Mouse (Mus musculus) v-Abl transformed pro-B cells (cell line): ENCODE results near the gene 9130008F23Rik.

Experiments
- in situ Hi-C, 2 experiments: fragments of 400-800 bp; cut with MboI; formaldehyde crosslinking; loops; one replicate each; pipeline ENCODE4 v1.15.1; 2025; ENCODE audit not compliant: unreplicated experiment in 2 of 2

The 9130008F23Rik gene

GRCm38 (mm10) chr17:40879924-40880691 is at the start of gene 9130008F23Rik:
TSS of gene 9130008F23Rik (minus strand) at chr17:40880559.
- in situ Hi-C loops: no loop called here

DNA sequence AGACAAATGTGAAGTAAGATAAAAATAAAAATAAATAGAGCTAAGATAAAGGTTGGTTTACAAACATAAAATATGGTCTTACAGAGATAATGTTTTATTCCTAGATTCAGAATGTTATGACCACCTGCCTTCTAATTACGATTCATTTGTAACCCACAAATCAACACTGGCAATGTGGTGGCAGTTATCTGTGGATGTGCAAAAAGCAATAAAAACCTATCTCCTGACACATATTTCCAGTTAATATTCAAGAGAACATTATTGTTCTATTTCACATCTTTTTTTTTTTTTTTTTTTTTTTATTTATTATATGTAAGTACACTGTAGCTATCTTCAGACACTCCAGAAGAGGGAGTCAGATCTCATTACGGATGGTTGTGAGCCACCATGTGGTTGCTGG is 35.1 kb upstream of the 9130008F23Rik start:
- in situ Hi-C loops: no loop called here

- in situ Hi-C loops: no loop called here
These were observed 33.9 kb upstream of the 9130008F23Rik start, which contains the start of gene Glyatl3 for GRCm38 (mm10) chr17:40914250-40914649. TSS of gene Glyatl3 (minus strand) at chr17:40914350.

- in situ Hi-C loops: no loop called here
These were observed 24.4 kb upstream of the 9130008F23Rik start for GRCm38 (mm10) chr17:40904721-40905154.

DNA sequence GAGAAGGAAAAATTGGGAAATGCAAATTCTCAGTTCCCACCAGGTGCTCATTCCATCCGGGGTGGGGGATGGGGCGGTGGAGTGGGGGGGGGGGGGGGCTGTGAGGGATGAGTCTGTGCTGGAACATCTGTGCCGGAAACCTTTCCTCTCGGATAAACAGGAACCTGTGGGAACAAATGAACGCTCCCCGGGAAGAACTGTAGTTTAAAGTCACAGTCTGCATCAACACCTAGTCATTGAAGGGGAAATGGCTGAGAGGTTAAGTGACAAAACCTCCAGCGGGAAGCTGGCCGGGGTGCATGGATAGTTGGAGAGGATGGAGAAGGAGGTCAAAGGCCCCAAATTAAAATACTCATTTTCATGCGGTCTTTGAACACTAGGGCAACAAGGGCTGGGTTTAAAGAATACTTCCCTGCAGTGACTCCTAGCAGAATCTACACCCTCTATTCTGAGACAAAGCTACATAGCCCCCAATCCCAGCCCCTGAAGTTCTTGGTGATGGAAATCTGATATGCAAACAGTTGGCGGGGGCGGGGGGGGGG is 23.8 kb upstream of the 9130008F23Rik start:
- in situ Hi-C loops: no loop called here

GRCm38 (mm10) chr17:40903345-40903744 is 23.0 kb upstream of the 9130008F23Rik start:
- in situ Hi-C loops: no loop called here

DNA sequence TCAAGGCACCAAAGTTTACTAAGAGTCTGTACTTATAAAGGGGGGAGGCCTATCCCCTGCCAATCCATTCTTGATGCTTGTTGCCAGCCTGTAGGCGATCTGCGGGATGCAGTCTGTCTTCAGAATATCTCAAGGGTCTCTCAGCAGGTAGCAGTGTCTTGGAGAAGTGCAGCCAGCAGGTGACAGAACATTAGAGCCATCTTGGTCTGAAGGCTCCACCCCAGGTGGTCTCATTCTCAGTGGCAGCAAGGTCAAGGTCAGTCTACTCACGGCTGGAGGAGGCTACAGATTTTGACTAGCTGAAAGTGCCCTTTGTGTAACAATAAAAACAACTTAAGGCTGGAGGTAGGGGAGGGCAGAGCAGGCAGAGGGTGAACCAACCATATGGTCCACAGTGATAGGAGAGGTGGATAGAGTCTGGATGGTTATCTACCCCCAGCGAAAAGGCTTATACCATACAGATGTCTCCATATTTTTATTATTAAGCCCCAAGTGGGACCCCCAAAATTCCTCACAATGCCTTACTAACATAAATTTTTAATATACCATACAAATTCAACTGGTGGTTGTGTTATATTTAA is 19.5 kb upstream of the 9130008F23Rik start:
- in situ Hi-C loops: no loop called here

DNA sequence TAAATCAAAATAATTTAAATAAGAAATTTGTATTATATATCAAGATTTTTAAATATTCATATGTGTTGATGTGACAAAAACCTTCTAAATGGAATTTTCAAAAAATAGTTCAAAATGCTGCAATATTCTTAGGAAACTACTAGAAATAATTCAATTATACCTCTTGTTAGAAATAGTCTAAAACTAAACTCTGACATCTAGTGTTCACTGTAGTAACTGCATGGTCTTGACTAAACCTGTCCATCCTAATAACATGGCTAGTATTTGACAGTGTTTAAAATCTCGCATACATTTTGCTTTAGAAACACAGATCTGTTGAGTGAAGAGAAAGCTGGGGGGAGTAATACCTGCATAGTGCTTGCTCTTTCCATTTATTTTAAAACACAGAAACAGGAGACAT is 16.5 kb upstream of the 9130008F23Rik start:
- in situ Hi-C loops: no loop called here

- in situ Hi-C loops: no loop called here
These were observed 7.6 kb upstream of the 9130008F23Rik start for GRCm38 (mm10) chr17:40887849-40888536.

DNA sequence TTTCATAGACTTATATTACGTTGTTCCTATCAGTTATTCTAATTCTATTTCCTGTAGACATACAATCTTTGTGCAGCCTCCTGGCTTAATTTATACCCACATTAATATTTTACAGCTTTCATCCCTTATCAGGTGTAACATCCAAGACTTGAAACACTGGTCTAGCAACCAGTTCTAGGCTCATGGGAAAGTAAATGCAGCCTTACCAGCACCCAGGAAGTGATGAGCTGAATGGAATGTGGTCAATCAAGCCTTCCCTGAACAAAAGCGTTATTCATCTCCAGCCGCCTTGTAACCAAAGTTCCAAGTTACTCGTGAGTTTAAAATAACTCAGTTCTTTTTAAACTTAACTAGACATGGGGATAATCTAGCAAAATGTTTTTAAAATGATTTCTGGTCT is 4.8 kb upstream of the 9130008F23Rik start:
- in situ Hi-C loops: no loop called here

GRCm38 (mm10) chr17:40882172-40882571 is 1.8 kb upstream of the 9130008F23Rik start:
- in situ Hi-C loops: no loop called here

DNA sequence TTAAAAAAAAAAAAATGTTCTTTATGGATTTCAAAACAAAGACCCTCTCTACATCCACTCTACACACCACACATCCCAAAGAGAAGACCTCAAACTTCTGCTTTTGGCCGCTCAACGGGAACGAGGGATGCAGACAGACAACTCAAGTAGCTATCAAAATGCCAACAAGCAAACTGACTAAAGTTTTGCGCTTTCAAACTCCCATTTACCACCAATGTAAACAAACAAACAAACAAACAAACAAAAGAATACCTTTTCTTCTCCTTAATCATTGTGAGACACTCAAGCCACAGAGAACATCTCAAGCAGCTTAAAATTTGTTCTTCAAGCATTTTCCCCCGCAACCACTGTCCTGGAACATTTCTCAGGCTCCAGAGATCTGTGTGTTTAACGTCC is 833 bp downstream of the 9130008F23Rik start:
- in situ Hi-C loops: no loop called here

- in situ Hi-C loops: no loop called here
These were observed 2.6 kb downstream of the 9130008F23Rik start for GRCm38 (mm10) chr17:40877741-40878140.

DNA sequence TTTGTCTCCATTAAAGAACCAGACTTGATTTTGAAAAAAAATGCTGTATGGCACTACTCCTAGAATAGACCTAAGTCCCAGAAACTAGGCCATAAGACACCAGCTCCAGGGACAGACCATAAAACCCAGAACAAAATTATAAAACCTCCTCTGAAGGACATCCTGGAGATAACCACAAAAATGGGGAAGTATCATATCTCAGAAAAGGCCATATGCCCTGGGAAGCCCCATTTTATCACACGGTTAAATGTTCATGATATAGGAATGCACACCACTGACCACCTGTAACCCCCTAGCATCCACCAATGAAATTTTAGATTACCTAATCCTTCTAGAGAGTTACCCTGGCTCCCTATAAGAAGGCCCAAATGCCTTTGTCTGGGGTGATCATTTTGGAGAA is 4.8 kb downstream of the 9130008F23Rik start:
- in situ Hi-C loops: no loop called here

DNA sequence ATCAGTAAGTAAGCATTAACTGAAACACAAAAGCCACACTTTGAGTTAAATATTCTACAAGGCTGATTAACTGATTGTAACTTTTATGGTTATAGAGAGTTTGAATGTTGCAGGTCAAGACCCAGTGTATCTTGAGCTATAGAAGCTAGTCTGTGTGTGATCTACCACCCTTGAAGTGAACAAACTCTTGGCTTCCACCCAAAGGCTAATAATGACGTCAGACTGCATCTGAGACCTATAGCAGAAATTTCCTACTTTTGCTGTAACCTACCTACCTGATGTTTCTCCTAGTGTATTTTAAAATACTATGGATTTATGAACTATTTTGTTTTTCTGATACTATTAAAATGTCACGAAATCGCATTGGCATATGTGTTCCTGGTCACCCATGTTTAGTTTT is 5.7 kb downstream of the 9130008F23Rik start:
- in situ Hi-C loops: no loop called here

DNA sequence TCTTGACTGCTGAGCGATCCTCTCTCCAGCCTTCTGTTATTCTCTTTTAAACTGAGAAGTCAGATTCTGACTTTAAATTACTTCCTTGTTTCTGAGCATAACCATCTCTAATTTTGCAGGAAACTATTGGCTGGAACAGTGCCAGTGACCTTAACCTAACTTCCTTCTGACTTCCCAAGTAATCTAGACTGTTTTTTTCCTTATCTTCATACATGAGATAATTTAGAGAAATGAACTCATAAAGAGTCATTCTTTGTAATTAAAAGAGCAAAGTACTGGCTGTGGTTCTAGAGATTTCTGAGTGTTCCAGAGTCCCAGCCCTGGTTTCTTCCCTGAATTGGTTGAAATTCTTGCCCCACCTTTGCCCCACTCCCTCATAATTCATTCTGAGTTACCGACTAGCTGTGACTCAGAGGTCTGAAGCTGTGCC is 6.8 kb downstream of the 9130008F23Rik start:
- in situ Hi-C loops: no loop called here

- in situ Hi-C loops: no loop called here
These were observed 7.7 kb downstream of the 9130008F23Rik start for GRCm38 (mm10) chr17:40872626-40873025.

- in situ Hi-C loops: no loop called here
These were observed 11.2 kb downstream of the 9130008F23Rik start for GRCm38 (mm10) chr17:40868952-40869747.

DNA sequence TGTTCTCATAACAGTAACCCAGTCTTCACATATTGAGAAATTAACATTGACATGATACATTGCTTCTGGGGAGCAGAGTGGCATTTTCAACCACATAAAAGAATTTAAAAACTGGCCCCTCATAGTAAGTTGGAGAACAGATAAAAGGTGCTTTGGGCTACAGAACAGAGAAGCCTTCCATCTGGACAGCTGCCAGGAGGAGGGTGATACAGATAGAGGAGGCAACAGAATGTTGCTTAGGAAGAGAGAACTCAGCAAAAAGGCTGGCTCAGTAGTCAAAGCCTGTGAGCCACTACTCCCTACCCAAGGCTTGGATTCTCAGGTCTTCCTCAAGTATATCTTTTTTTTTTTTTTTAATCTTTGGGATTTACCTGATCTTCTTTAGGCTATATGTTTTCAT is 25.3 kb downstream of the 9130008F23Rik start:
- in situ Hi-C loops: no loop called here

- in situ Hi-C loops: loop anchor here (25.0 kb wide), 1 partner anchor 1950 kb away; no protein-coding TSS in a partner anchor
These were observed 43.1 kb downstream of the 9130008F23Rik start for GRCm38 (mm10) chr17:40837308-40837707.
